Mouse (Mus musculus): Measurements from ENCODE around the gene S1pr5.

DNA sequence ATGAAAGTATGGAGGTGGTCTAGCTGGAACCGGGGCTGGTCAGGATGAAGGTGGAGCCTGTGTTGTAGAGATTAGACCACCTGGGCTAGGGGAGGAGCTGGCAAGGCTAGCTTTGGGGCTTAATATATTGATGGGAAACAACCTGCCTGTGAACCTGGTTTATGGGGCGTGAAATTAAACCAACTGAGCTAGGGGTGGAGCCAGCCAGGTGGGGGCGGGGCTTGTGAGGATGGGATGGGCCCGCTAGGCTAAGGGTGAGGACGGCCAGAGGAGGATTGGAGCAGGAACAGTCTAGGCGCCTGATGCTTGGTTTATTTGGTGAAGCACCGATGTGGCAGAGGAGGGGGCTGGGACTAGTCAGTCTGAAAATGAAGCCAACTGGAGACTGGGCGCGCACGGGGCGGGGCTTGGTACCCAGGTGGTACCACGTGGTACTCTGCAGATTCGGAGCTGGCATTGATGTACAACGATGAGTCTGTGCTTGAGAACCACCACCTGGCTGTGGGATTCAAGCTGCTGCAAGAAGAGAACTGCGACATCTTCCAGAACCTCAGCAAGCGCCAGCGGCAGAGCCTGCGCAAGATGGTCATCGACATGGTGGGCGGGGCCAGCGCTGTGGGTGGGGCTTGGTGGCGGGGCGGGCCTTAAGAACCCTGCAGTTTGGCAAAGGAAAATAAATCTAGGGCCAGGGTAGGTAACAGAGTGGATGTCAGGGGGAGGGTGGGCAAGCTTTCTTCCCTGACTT is 43.5 kb downstream of the S1pr5 start:
- TF ChIP-seq POLR2A (IDR thresholded peaks at IDR 0.05; ENCODE audit: extremely low read depth, insufficient read depth, low read length), result no peak
- TF ChIP-seq CTCF (IDR thresholded peaks at IDR 0.05; ENCODE audit: extremely low read depth, insufficient read depth, low read length), result no peak

Measured in cortical plate, adult 2 months (tissue).